28 mouse cellular contexts compared by ENCODE assay signal in genomic region chr19:29953833-29954232, GRCm38 (mm10). TPM values are rescaled to one million over a fixed set of nuclear protein-coding genes. Genes with fewer than 3 reads are reported as not detected.
DNase-seq lines count a peak whose midpoint lies in the region; ATAC-seq lines count a peak whose summit lies in the region.
"Had no signal": no experiment of that assay in that cellular context is flagged by ENCODE, and none has a peak within 500 bp of the region (broad histone marks: within the 10 kb centered on the region; RNA-seq: fewer than 3 reads in every experiment).

No protein-coding gene starts in this region.

- peak; percentile 94 for ATAC-seq in granulocyte monocyte progenitor cell, adult 5-6 weeks (replicated peaks; ENCODE audit: poor library complexity, severe bottlenecking)
- ATAC-seq in megakaryocyte progenitor cell, adult 5-6 weeks (replicated peaks; ENCODE audit: poor library complexity): peak; percentile 68
- no peak for ATAC-seq in forebrain, embryonic 14.5 days
- no peak for ATAC-seq in monocyte, adult 5-6 weeks (replicated peaks; ENCODE audit: insufficient number of reproducible peaks, low FRiP score, low TSS enrichment, poor library complexity, severe bottlenecking)
- ATAC-seq: activated CD4-positive, CD25-positive, alpha-beta regulatory T cell, adult 4 months; CD4-positive, CD25-positive, alpha-beta regulatory T cell, adult 4 months; Patski had no signal

- no peaks in the 10 kb centered on the region for H3K27me3 ChIP-seq in heart, embryonic 10.5 days (ENCODE audit: insufficient read depth, poor library complexity, severe bottlenecking)
- no peaks in the 10 kb centered on the region for H3K27me3 ChIP-seq in forebrain, embryonic 14.5 days (replicated peaks; ENCODE audit: control insufficient read depth, insufficient read depth, low read length)
- H3K27me3 ChIP-seq: CH12.LX, Patski had no signal

- H3K4me3 ChIP-seq in heart, embryonic 10.5 days: no peak overlapping the region
- no peak overlapping the region for H3K4me3 ChIP-seq in forebrain, embryonic 14.5 days (ENCODE audit: low read depth, low read length)

- H3K4me2 ChIP-seq in forebrain, embryonic 14.5 days (ENCODE audit: low read length): no peak overlapping the region

- no peaks in the 10 kb centered on the region for H3K9me3 ChIP-seq in heart, embryonic 10.5 days
- H3K9me3 ChIP-seq in forebrain, embryonic 14.5 days (replicated peaks; ENCODE audit: control insufficient read depth, low read length): no peaks in the 10 kb centered on the region
- H3K9me3 ChIP-seq: G1E had no signal

- no peaks in the 10 kb centered on the region for H3K4me1 ChIP-seq in heart, embryonic 10.5 days
- H3K4me1 ChIP-seq in forebrain, embryonic 14.5 days (ENCODE audit: control insufficient read depth, insufficient read depth, low read length): peaks cover 2% of the 10 kb centered on the region; the same call in 1 of the 2 replicates

- 92% methylated on average over 3 of the region's 3 CpGs for WGBS in heart, embryonic 10.5 days
- 94% methylated on average over 3 of the region's 3 CpGs for WGBS in forebrain, embryonic 14.5 days

- H3K36me3 ChIP-seq in heart, embryonic 10.5 days: no peaks in the 10 kb centered on the region
- no peaks in the 10 kb centered on the region for H3K36me3 ChIP-seq in forebrain, embryonic 14.5 days (ENCODE audit: control insufficient read depth, insufficient read depth, low read length)
- H3K36me3 ChIP-seq: G1E had no signal

- no peak overlapping the region for H3K9ac ChIP-seq in forebrain, embryonic 14.5 days (ENCODE audit: low read length)

- no peak overlapping the region for H3K27ac ChIP-seq in heart, embryonic 10.5 days
- no peak overlapping the region for H3K27ac ChIP-seq in forebrain, embryonic 14.5 days (ENCODE audit: low read depth, low read length)

- DNase-seq in heart, embryonic 10.5 days (ENCODE audit: low spot score): peak; percentile 27
- no peak for DNase-seq in heart, postnatal 4 days
- DNase-seq in 416B (ENCODE audit: low read depth): peak; percentile 55
- DNase-seq in forebrain, embryonic 14.5 days (ENCODE audit: low spot score): no peak
- no peak for DNase-seq in kidney, postnatal 25 days
- DNase-seq: adrenal gland, adult 2 months; adrenal gland, adult 8-10 months; adrenal gland, postnatal 10 days; adrenal gland, postnatal 14 days; adrenal gland, postnatal 25 days; adrenal gland, postnatal 36 days; B cell, adult 2 months; cerebellum, adult 11 months; cerebellum, adult 11-12 months; cerebellum, adult 18-20 months had no signal

RNA-seq across cellular contexts. Expression of gene Il33, which starts 28.9 kb away (rescaled TPM):
- polyA plus RNA-seq in heart, embryonic 10.5 days (2016; fragmentation: Nextera tagmentation; extraction: Ambion mirVana): 1.1 and 1.7 TPM in 2 replicates
- total RNA-seq in heart, postnatal 4 days (2021): 1 to 10 TPM; 2.5 to 3.4 TPM
- total RNA-seq in granulocyte monocyte progenitor cell, adult 5-6 weeks (2014; fragmentation: Nextera tagmentation): not detected in 2 replicates
- total RNA-seq in granulocyte monocyte progenitor cell, adult 5-6 weeks (2017): not detected in 2 replicates
- not detected in 2 replicates for total RNA-seq in megakaryocyte progenitor cell, adult 5-6 weeks (2015)
- total RNA-seq in megakaryocyte progenitor cell, adult 5-6 weeks (2017): not detected in 2 replicates
- polyA plus RNA-seq in forebrain, embryonic 14.5 days (2014; fragmentation: Nextera tagmentation; extraction: Ambion mirVana): 0.36 and 0.55 TPM in 2 replicates
- not detected in 3 replicates for total RNA-seq in monocyte, adult 5-6 weeks (2017)
- total RNA-seq: MEL had no signal
- polyA plus RNA-seq: activated CD4-positive, CD25-positive, alpha-beta regulatory T cell, adult 4 months; CD4-positive, CD25-positive, alpha-beta regulatory T cell, adult 4 months had no signal

RNA-seq across cellular contexts. Expression of gene Trpd52l3, which starts 49.8 kb away (rescaled TPM):
- polyA plus RNA-seq in heart, embryonic 10.5 days (2016; fragmentation: Nextera tagmentation; extraction: Ambion mirVana): not detected in 2 replicates
- total RNA-seq in heart, postnatal 4 days (2021): not detected
- total RNA-seq in granulocyte monocyte progenitor cell, adult 5-6 weeks (2014; fragmentation: Nextera tagmentation): not detected in 2 replicates
- total RNA-seq in granulocyte monocyte progenitor cell, adult 5-6 weeks (2017): not detected in 2 replicates
- total RNA-seq in megakaryocyte progenitor cell, adult 5-6 weeks (2015): not detected in 2 replicates
- total RNA-seq in megakaryocyte progenitor cell, adult 5-6 weeks (2017): not detected in 2 replicates
- not detected in 2 replicates for polyA plus RNA-seq in forebrain, embryonic 14.5 days (2014; fragmentation: Nextera tagmentation; extraction: Ambion mirVana)
- not detected in 3 replicates for total RNA-seq in monocyte, adult 5-6 weeks (2017)
- total RNA-seq: adrenal gland, adult 18-20 months; adrenal gland, adult 2 months; adrenal gland, adult 8-10 months; adrenal gland, postnatal 10 days; adrenal gland, postnatal 14 days; adrenal gland, postnatal 25 days; adrenal gland, postnatal 36 days; adrenal gland, postnatal 4 days; CH12.LX; MEL had no signal
- polyA plus RNA-seq: activated CD4-positive, CD25-positive, alpha-beta regulatory T cell, adult 4 months; adrenal gland, adult 2 months; brain, embryonic 14.5 days; C2C12; CD4-positive, CD25-positive, alpha-beta regulatory T cell, adult 4 months; G1E; Patski had no signal

Comparison
In these comparisons a context has a peak if more than half of its experiments do, and no peak if none do; other contexts are left out.
1. DNase-seq: peak in heart, embryonic 10.5 days (single experiment) and 416B (single experiment); none in heart, postnatal 4 days (single experiment), forebrain, embryonic 14.5 days (single experiment) and kidney, postnatal 25 days (0 of 2).
2. ATAC-seq: peak in granulocyte monocyte progenitor cell, adult 5-6 weeks (single experiment) and megakaryocyte progenitor cell, adult 5-6 weeks (single experiment); none in forebrain, embryonic 14.5 days (single experiment) and monocyte, adult 5-6 weeks (single experiment).